ENCODE assay signal across 20 mouse cellular contexts in genomic region chr6:83049367-83049766, GRCm38 (mm10).
"Had no signal": no experiment of that assay in that cellular context is flagged by ENCODE, and none has a peak within 500 bp of the region (broad histone marks: within the 10 kb centered on the region; RNA-seq: fewer than 3 reads in every experiment).

No protein-coding gene starts in this region.

- DNase-seq: lung, adult 2 months; lung, postnatal 14 days; lung, postnatal 36 days; retina, postnatal 1 day; right cerebral cortex, adult 18-20 months; right cerebral cortex, postnatal 25 days; right cerebral cortex, postnatal 4 days; spleen, adult 18-20 months; thymus, adult 2 months; thymus, postnatal 25 days; thymus, postnatal 4 days had no signal

- H3K27ac ChIP-seq: lung, embryonic 15.5 days; macrophage; midbrain, embryonic 13.5 days; midbrain, embryonic 15.5 days; neural tube, embryonic 13.5 days; neural tube, embryonic 15.5 days had no signal

- H3K4me3 ChIP-seq: lung, embryonic 15.5 days; megakaryocyte, embryonic 14.5 days; midbrain, embryonic 13.5 days; midbrain, embryonic 15.5 days; neural tube, embryonic 13.5 days; neural tube, embryonic 15.5 days had no signal

- H3K4me2 ChIP-seq: lung, embryonic 15.5 days; midbrain, embryonic 11.5 days; midbrain, embryonic 13.5 days; midbrain, embryonic 15.5 days; neural tube, embryonic 13.5 days; neural tube, embryonic 15.5 days had no signal

- H3K9me3 ChIP-seq: lung, embryonic 15.5 days; megakaryocyte, embryonic 14.5 days; midbrain, embryonic 13.5 days; midbrain, embryonic 15.5 days; neural tube, embryonic 13.5 days; neural tube, embryonic 15.5 days had no signal

- ATAC-seq: lung, postnatal 0 days; midbrain, embryonic 13.5 days; midbrain, embryonic 15.5 days had no signal

- H3K27me3 ChIP-seq: lung, embryonic 15.5 days; megakaryocyte, embryonic 14.5 days; midbrain, embryonic 13.5 days; midbrain, embryonic 15.5 days; neural tube, embryonic 13.5 days; neural tube, embryonic 15.5 days had no signal

- H3K36me3 ChIP-seq: midbrain, embryonic 15.5 days had no signal

- H3K9ac ChIP-seq: lung, embryonic 15.5 days; midbrain, embryonic 13.5 days; midbrain, embryonic 15.5 days; neural tube, embryonic 13.5 days; neural tube, embryonic 15.5 days had no signal
